Mouse (Mus musculus) adrenal gland, postnatal 10 days (tissue): ENCODE results near the gene Pygb. TPM values are rescaled to one million over a fixed set of nuclear protein-coding genes. Genes with fewer than 3 reads are reported as not detected.

Source experiments
- DNase-seq: peaks from one replicate; pipeline ENCODE4 v3.0.0; 2021; ENCODE audit warnings: mixed read lengths
- total RNA-seq, 2 experiments: library from RNA; stranded (reverse); gene quantifications; 2 replicates each; pipeline ENCODE4 v1.2.3; 2021

Gene Pygb
- total RNA-seq, 2 experiments from 2014 or later = 46.8 to 51.4 TPM

DNA sequence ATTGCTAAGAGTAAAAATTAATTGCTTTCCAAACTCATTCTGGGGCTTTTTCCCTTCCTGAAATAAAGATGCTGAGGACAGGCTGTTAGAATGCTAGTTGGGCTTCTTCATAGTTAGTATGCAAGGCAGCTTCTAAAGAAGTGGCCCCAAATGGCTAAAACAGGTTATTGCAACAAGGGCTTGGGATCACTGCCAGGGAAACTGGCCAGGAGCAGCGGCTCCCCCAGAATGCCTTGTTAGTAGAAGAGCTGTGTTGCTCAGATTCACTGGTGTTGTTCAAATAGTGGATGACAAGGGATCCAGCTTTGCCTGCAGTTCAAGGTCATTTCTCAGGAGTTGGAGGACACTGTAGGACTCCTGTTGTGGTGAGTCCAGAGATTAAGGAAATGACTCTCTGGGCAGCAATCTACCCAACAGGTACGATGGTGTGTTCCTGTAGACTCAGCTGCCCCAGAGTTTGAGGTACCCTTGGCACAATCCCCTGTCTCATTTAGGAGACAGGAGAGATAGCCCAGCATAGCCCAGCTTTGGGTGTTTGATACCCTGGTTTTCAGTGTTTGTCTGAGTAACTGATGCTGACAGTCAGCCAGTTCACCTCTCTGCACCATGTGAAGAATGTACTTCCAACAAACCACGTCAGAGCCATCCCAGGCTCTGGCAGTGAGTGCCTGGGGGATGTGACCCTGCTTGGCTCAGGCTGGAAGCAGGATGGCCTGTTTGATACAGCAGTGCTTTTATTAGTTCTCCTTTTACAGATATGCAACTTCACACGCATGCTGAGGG, 2.4 kb downstream of the Pygb start:
- DNase-seq = peak; percentile 91

DNA sequence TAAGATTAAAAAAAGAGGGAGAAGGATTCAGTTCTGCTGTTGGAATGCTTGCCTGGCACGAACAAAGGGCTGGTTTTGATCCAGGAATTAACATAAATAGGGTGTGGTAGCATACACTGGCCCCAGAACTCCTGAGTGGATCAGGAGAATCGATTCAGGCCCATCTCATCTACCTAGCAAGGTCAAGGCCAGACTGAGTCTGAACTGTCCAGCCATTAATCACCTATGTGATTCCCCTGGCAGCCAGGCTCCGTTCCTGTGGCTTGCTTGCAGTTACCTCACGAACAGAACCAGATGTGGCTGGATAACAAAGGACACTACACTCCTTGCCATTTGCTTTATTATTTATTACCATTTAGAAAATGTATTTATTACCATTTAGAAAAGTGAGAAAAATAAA, 6.8 kb downstream of the Pygb start:
- DNase-seq = no peak

GRCm38 (mm10) chr2:150798084-150798483, 11.5 kb downstream of the Pygb start:
- DNase-seq = no peak

DNA sequence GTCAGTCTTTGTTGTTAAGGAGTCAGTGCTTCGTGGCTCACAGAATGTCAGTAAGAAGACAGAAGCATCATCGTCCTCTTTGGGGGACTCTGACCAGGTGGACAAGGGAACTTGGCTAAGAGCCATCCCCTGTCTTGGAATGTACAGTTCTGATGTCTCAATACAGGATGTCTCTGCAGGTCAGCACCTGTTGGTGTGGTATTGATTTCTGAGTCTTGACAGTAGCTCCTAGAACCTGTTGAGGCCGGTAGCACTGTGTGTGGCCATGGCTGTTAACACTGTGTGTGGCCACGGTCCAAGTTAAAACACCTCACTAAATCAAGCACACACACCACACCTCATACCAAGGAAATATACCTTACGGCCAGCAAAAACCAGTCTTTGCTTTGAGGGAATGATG, 14.1 kb downstream of the Pygb start:
- DNase-seq = no peak

GRCm38 (mm10) chr2:150803035-150803434, 16.5 kb downstream of the Pygb start:
- DNase-seq = peak; percentile 32

DNA sequence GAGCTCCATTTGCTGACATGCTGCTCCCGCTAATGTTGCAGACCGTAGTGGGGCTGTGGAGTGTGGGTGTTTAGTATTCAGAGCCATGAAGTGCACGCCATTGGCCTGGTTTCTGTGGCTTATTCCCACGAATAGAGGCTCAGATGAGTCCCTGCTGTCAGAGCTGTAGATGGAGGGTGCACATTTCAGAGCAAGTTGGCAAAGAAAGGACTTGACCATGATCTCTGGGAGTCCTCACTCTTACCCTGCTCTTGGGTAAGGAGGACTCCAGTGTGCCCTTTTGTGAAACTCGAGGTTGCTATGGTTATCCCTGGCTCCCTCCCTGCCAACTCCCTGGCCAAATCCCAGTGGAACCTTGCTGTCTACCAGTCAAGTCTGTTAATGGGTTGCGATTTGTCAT, 21.8 kb downstream of the Pygb start:
- peak; percentile 38 for DNase-seq

- DNase-seq = no peak
Measured at GRCm38 (mm10) chr2:150808812-150809211, 22.3 kb downstream of the Pygb start.

DNA sequence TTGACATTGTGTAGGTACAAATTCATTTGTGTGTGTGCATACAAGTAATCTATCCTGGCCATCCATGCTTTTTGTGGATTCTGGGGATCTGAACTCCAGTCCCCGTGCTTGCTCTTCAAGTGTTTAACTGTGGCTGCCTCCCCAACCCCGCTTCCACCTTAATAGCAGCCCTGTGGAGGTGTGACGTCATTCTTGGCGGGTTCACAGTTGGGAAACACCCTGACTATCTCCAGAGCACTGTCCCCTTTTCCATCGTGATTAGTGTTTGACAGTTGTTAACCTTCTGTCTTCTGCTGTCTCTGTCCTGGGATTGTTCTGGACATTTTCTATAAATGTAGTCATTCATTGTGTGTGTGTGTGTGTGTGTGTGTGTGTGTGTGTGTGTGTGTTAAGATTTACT, 24.1 kb downstream of the Pygb start:
- no peak for DNase-seq

- DNase-seq = no peak
Measured at GRCm38 (mm10) chr2:150812816-150813215, 26.3 kb downstream of the Pygb start.

DNA sequence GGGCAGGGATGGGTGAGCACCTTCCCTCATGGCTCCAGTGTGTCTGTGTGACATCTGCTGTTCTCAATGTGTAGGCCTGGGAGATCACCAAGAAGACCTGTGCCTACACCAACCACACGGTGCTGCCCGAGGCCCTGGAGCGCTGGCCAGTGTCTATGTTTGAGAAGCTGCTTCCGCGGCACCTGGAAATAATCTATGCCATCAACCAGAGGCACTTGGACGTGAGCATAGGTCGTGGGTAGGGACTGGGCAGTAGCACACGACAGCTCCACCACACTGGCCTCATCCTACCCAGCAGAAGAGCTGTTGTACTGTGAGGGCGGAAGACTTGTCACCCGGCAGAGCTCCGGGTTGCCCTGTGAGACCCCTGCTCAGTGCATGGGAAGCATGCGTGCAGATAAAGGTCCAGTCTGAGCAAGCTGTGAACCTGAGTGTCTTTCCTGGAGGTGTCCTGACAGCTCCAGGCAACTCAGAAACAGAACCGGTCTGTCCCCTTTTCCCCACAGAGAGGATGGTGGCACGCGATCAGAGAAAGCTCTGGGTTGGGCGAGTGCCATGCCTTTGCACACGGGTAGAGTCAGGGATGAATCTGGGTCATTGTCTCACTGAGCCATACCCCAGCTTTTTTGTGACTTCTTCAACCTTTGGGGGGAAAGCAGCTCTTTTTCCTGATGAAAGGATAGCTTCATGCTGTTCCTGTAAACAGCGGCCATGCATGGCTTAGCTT, 30.3 kb downstream of the Pygb start:
- DNase-seq = peak; percentile 75

GRCm38 (mm10) chr2:150818742-150819141, 32.2 kb downstream of the Pygb start:
- DNase-seq = peak; percentile 69

DNA sequence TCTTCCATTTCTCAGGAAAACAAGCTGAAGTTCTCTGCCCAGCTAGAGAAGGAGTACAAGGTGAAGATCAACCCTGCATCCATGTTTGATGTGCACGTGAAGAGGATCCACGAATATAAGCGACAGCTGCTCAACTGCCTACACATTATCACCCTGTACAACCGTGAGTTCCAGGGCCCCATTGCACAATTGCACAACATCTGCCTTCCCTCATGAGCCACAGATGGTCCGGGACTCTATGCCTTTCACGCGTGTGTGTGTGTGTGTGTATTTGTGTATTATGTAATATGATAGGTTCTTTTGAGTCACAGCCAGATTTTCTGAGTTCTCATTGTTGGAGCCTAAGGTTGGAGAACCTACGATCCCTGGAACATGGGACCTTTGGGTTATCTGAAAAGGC, 34.2 kb downstream of the Pygb start:
- no peak for DNase-seq

DNA sequence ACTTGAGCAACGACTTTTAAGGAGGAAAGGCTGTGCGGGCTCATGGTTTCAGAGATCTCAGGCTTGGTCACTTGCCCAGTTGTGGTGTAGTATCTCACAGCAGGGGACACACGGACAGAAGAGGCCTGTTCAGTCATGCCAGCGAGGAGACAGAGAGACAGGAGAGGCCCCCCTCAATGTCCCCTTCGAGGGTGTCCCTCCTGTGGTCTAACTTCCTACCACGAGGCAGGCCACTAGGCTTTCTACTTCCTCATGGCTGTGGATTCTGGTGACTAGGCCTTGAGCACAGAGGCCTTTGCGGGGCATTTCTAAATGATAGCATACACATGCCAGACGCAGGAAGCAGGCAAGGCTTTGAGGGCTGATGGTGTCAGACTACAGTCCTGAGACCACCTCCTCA, 36.5 kb downstream of the Pygb start:
- no peak for DNase-seq

- DNase-seq = peak; percentile 63
Measured at GRCm38 (mm10) chr2:150826426-150826825, 39.9 kb downstream of the Pygb start.

GRCm38 (mm10) chr2:150828164-150828563, 41.6 kb downstream of the Pygb start:
- DNase-seq = no peak

GRCm38 (mm10) chr2:150828654-150829053, 42.1 kb downstream of the Pygb start:
- DNase-seq = no peak

DNA sequence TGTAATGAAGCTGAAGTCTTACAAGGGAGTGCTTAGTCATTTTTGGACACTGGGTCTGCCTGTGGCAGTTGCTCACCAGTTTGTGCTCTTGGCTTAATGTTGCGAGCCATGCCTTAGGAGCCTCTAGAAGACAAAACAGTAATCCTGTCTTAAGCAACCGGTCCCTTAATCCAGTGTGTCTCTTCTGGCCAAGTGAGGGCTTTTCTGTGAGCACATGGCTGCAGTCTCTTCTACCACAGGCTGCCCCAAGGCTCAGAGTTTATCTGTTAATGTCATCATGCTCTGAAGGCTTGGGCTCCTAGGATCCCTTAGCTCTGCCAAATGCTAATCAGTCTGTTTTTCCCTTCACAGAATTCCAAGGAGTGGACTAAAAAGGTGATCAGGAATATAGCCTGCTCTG, 43.5 kb downstream of the Pygb start:
- no peak for DNase-seq

- no peak for DNase-seq
Measured at GRCm38 (mm10) chr2:150830911-150831441, 44.4 kb downstream of the Pygb start.

- peak; percentile 42 for DNase-seq
Measured at GRCm38 (mm10) chr2:150832029-150832428, 45.5 kb downstream of the Pygb start.

DNA sequence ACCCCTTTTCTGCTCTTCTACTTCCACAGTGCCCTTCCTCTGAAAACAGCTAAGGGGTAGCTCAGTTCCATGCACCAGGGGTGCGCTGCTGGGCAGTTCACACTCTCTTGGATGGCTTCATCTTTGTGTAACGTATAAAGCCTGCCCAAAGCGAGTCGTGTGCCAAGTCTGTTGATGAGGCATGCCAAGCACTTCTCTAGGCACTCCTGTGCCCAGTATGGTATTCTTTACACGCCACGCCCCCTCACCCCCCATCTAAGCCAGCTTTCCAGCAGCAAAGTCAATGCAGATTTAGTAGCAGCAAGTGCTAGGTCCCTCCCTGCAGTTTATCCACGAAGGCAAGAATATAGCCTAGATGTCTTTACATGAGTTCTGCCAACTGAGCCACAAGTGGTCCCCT, 48.1 kb downstream of the Pygb start:
- peak; percentile 39 for DNase-seq

DNA sequence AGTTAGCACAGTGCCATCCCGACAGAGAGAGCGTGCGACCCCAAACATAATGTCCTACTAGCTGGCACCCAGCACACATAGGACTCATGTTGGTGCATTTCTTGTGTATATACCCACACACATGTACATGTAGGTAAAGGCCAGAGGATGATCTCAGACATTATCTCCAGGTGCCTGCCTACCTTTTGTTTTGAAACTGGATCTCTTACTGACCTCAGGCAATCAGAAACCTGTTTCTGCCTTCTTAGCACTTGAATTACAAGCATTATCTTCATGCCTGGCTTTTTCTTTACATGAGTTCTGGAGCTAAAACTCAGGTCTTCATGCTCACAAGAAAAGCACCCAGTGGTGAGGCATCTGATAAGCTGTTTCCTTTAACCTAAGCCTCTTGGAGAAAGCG, 49.4 kb downstream of the Pygb start:
- DNase-seq = no peak

DNA sequence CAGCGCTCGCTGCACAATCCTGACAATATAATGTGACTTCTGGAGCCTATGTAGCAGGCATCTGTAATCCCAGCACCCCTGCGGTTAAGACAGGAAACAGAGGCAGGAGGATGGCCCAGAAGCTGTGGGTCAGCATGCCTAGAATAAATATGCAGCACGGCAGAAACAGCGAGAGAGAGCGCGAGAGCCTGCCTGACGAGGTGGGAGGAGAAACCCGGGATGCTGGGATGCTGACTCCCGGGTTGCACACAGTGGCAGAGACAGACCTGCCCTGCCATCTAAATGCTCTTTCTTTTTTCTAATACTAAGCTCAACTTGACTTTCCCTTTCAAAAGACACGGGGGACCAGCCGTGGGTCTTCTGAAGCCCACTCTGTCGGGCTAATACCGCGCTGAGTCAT, 50.4 kb downstream of the Pygb start:
- DNase-seq = no peak

DNA sequence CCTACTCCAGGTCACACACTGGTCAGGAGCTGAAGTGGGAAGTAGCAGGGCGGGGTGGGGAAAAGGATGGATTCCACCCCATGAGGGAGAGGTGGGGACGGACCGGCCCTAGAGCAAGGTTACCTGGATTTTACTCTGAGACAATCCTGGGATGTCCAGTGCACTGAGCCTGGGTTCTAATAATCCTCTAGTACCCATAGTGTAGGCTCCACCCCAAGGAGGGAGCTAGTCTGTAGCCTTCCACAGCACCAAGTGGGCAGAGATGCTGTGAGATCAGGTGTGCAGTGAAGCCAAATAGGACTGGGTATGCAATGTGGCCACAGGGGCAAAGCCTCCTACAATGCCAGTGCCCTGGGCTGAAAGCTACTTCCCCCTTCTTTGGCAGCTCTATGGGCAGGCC, 51.2 kb downstream of the Pygb start:
- no peak for DNase-seq
